26 mouse cellular contexts compared by ENCODE assay signal in the genomic region with DNA sequence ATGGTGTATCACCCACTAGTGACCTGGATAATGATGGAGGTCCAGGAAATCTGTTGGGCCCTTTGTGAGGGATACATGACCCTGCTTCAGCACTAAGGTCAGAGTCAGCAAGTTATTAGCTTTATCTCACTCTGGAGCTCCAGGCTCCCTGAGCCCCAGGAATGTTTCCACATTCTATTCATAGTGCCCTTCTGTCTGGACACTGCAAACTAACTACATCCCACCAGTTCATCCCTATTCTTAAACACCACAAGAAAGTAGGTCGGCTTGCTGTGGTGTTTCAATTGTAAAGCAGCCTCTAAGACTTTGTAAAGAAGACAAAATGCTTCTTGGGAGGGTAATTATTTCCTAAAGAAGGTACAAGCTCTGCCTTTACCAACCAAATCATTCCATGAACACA.
DNase-seq lines count a peak whose midpoint lies in the region; ATAC-seq lines count a peak whose summit lies in the region.
"Had no signal": no experiment of that assay in that cellular context is flagged by ENCODE, and none has a peak within 500 bp of the region (broad histone marks: within the 10 kb centered on the region; RNA-seq: fewer than 3 reads in every experiment).

No protein-coding gene starts in this region.

- H3K9me3 ChIP-seq in heart, embryonic 13.5 days = no peaks in the 10 kb centered on the region
- H3K9me3 ChIP-seq in heart, embryonic 11.5 days (replicated peaks; ENCODE audit: control insufficient read depth, low read length) = no peaks in the 10 kb centered on the region
- H3K9me3 ChIP-seq: embryonic facial prominence, embryonic 13.5 days; embryonic facial prominence, embryonic 15.5 days; forebrain, embryonic 10.5 days; forebrain, embryonic 12.5 days had no signal

- no peaks in the 10 kb centered on the region for H3K27me3 ChIP-seq in heart, embryonic 13.5 days (replicated peaks)
- H3K27me3 ChIP-seq in heart, embryonic 11.5 days (ENCODE audit: control insufficient read depth, insufficient read depth, low read length) = no peaks in the 10 kb centered on the region
- H3K27me3 ChIP-seq: embryonic facial prominence, embryonic 13.5 days; embryonic facial prominence, embryonic 15.5 days; forebrain, embryonic 12.5 days had no signal

- peaks cover 12% of the 10 kb centered on the region for H3K4me1 ChIP-seq in heart, embryonic 13.5 days
- H3K4me1 ChIP-seq in heart, embryonic 11.5 days (ENCODE audit: control insufficient read depth, insufficient read depth, low read length) = 0 out of 2 replicates have a peak, but pooled peaks cover 2% of the 10 kb centered on the region
- H3K4me1 ChIP-seq: embryonic facial prominence, embryonic 13.5 days; embryonic facial prominence, embryonic 15.5 days; forebrain, embryonic 10.5 days; forebrain, embryonic 12.5 days had no signal

- no peak overlapping the region for H3K9ac ChIP-seq in heart, embryonic 13.5 days
- no peak overlapping the region for H3K9ac ChIP-seq in heart, embryonic 11.5 days (ENCODE audit: low read depth, low read length)
- H3K9ac ChIP-seq: embryonic facial prominence, embryonic 13.5 days; embryonic facial prominence, embryonic 15.5 days; forebrain, embryonic 12.5 days had no signal

- DNase-seq in left cerebral cortex, adult 11 months (ENCODE audit: low spot score) = peak; percentile 4
- DNase-seq in left cerebral cortex, postnatal 14 days (ENCODE audit: low spot score in 2 of 2) = no peak
- DNase-seq in retina, embryonic 14.5 days (ENCODE audit: low spot score) = peak; percentile 2
- no peak for DNase-seq in retina, postnatal 1 day
- peak; percentile 43 for DNase-seq in brain, adult 2 months (ENCODE audit: low read depth, low spot score)
- no peak for DNase-seq in gastrocnemius, postnatal 25 days
- DNase-seq: adrenal gland, adult 8-10 months; adrenal gland, postnatal 14 days; adrenal gland, postnatal 36 days; cerebellum, adult 11 months; cerebellum, adult 18-20 months; cerebellum, adult 8-10 months; cerebellum, adult 9-11 months; cerebellum, postnatal 14 days; cerebellum, postnatal 36 days; embryo, embryonic 11 days had no signal

- no peak overlapping the region for H3K4me3 ChIP-seq in heart, embryonic 13.5 days
- H3K4me3 ChIP-seq in heart, embryonic 11.5 days (ENCODE audit: low read depth, low read length) = no peak overlapping the region
- H3K4me3 ChIP-seq: embryonic facial prominence, embryonic 13.5 days; embryonic facial prominence, embryonic 15.5 days; erythroblast, embryonic 14.5 days; forebrain, embryonic 10.5 days; forebrain, embryonic 12.5 days had no signal

- H3K36me3 ChIP-seq in heart, embryonic 13.5 days = no peaks in the 10 kb centered on the region
- H3K36me3 ChIP-seq in heart, embryonic 11.5 days (ENCODE audit: control insufficient read depth, insufficient read depth, low read length) = no peaks in the 10 kb centered on the region
- H3K36me3 ChIP-seq: embryonic facial prominence, embryonic 13.5 days; embryonic facial prominence, embryonic 15.5 days; forebrain, embryonic 10.5 days; forebrain, embryonic 12.5 days had no signal

- intact Hi-C loops in left cerebral cortex, postnatal 14 days (cut with DNase I) = no loop called here

- WGBS in heart, embryonic 13.5 days = 26% methylated on average over 1 of the region's 1 CpGs
- 45% methylated on average over 1 of the region's 1 CpGs for WGBS in heart, embryonic 11.5 days (ENCODE audit: insufficient replicate concordance)

- no peak for ATAC-seq in heart, embryonic 13.5 days (ENCODE audit: extremely low read depth, insufficient number of reproducible peaks, low FRiP score, low TSS enrichment)
- no peak for ATAC-seq in heart, embryonic 11.5 days (replicated peaks; ENCODE audit: insufficient number of reproducible peaks, low FRiP score, low TSS enrichment)
- ATAC-seq: activated CD4-positive, CD25-positive, alpha-beta regulatory T cell, adult 4 months; forebrain, embryonic 14.5 days; forebrain, embryonic 16.5 days had no signal

- no peak overlapping the region for H3K4me2 ChIP-seq in heart, embryonic 13.5 days
- no peak overlapping the region for H3K4me2 ChIP-seq in heart, embryonic 11.5 days
- H3K4me2 ChIP-seq: embryonic facial prominence, embryonic 13.5 days; embryonic facial prominence, embryonic 15.5 days; forebrain, embryonic 12.5 days had no signal

- H3K27ac ChIP-seq in heart, embryonic 13.5 days (replicated peaks) = 0 out of 2 replicates have a peak overlapping the region, but pooled peaks have one; percentile 16
- H3K27ac ChIP-seq in heart, embryonic 11.5 days (ENCODE audit: low read depth, low read length) = no peak overlapping the region
- H3K27ac ChIP-seq: embryonic facial prominence, embryonic 13.5 days; embryonic facial prominence, embryonic 15.5 days; forebrain, embryonic 10.5 days; forebrain, embryonic 12.5 days had no signal

Comparison
In these comparisons a context has a peak if more than half of its experiments do, and no peak if none do; other contexts are left out.
1. DNase-seq: peak in left cerebral cortex, adult 11 months (single experiment), retina, embryonic 14.5 days (single experiment) and brain, adult 2 months (single experiment); none in left cerebral cortex, postnatal 14 days (0 of 2), retina, postnatal 1 day (single experiment) and gastrocnemius, postnatal 25 days (single experiment).